Mouse (Mus musculus): ENCODE data around the gene Tmem252. TPM values are rescaled to one million over a fixed set of nuclear protein-coding genes. Genes with fewer than 3 reads are reported as not detected.

Gene Tmem252
- polyA plus RNA-seq, 1 experiment = not detected

- no peak overlapping the region for H3K4me3 ChIP-seq (ENCODE audit: insufficient read depth, low read depth, low read length)
- no peaks in the 10 kb centered on the region for H3K4me1 ChIP-seq (ENCODE audit: control insufficient read depth, insufficient read depth, low read length)
- no peak overlapping the region for H3K27ac ChIP-seq (ENCODE audit: insufficient read depth, low read depth, low read length)
- TF ChIP-seq POLR2A (IDR thresholded peaks at IDR 0.05; ENCODE audit: insufficient read depth, low read depth, low read length) = no peak
- 84% methylated on average over 8 of the region's 8 CpGs for WGBS
Observed at GRCm38 (mm10) chr19:24648016-24648415, 25.8 kb upstream of the Tmem252 start.

- no peak for TF ChIP-seq POLR2A (IDR thresholded peaks at IDR 0.05; ENCODE audit: insufficient read depth, low read depth, low read length)
- TF ChIP-seq CTCF (IDR thresholded peaks at IDR 0.05; ENCODE audit: insufficient read depth, low read depth, low read length) = no peak
- 73% methylated on average over 8 of the region's 8 CpGs for WGBS
Observed at GRCm38 (mm10) chr19:24650428-24650827, 23.4 kb upstream of the Tmem252 start.

GRCm38 (mm10) chr19:24651595-24651994 is 22.2 kb upstream of the Tmem252 start:
- Histone ChIP-seq H3K4me3 (ENCODE audit: insufficient read depth, low read depth, low read length) (no peak overlapping the region), H3K27ac (ENCODE audit: insufficient read depth, low read depth, low read length) (no peak overlapping the region), H3K4me1 (ENCODE audit: control insufficient read depth, insufficient read depth, low read length) (no peaks in the 10 kb centered on the region)
- TF ChIP-seq CTCF (IDR thresholded peaks at IDR 0.05; ENCODE audit: insufficient read depth, low read depth, low read length) = no peak
- TF ChIP-seq POLR2A (IDR thresholded peaks at IDR 0.05; ENCODE audit: insufficient read depth, low read depth, low read length) = no peak
- 59% methylated on average over 2 of the region's 2 CpGs for WGBS

More at GRCm38 (mm10) chr19:24650428-24650827, 23.4 kb upstream of the Tmem252 start:
- H3K27ac ChIP-seq (ENCODE audit: insufficient read depth, low read depth, low read length) = no peak overlapping the region
- H3K4me1 ChIP-seq (ENCODE audit: control insufficient read depth, insufficient read depth, low read length) = no peaks in the 10 kb centered on the region
- H3K4me3 ChIP-seq (ENCODE audit: insufficient read depth, low read depth, low read length) = no peak overlapping the region

GRCm38 (mm10) chr19:24652342-24653019 is 21.3 kb upstream of the Tmem252 start:
- no peak overlapping the region for H3K27ac ChIP-seq (ENCODE audit: insufficient read depth, low read depth, low read length)
- WGBS = 52% methylated on average over 6 of the region's 6 CpGs
- no peaks in the 10 kb centered on the region for H3K4me1 ChIP-seq (ENCODE audit: control insufficient read depth, insufficient read depth, low read length)
- H3K4me3 ChIP-seq (ENCODE audit: insufficient read depth, low read depth, low read length) = no peak overlapping the region
- TF ChIP-seq POLR2A (IDR thresholded peaks at IDR 0.05; ENCODE audit: insufficient read depth, low read depth, low read length) (no peak), CTCF (IDR thresholded peaks at IDR 0.05; ENCODE audit: insufficient read depth, low read depth, low read length) (no peak)

GRCm38 (mm10) chr19:24653230-24653799 is 20.5 kb upstream of the Tmem252 start:
- no peak for TF ChIP-seq CTCF (IDR thresholded peaks at IDR 0.05; ENCODE audit: insufficient read depth, low read depth, low read length)
- no peak for TF ChIP-seq POLR2A (IDR thresholded peaks at IDR 0.05; ENCODE audit: insufficient read depth, low read depth, low read length)
- no peak overlapping the region for H3K4me3 ChIP-seq (ENCODE audit: insufficient read depth, low read depth, low read length)
- 83% methylated on average over 9 of the region's 9 CpGs for WGBS
- no peak overlapping the region for H3K27ac ChIP-seq (ENCODE audit: insufficient read depth, low read depth, low read length)
- H3K4me1 ChIP-seq (ENCODE audit: control insufficient read depth, insufficient read depth, low read length) = no peaks in the 10 kb centered on the region

- Histone ChIP-seq H3K27ac (ENCODE audit: insufficient read depth, low read depth, low read length) (no peak overlapping the region), H3K4me3 (ENCODE audit: insufficient read depth, low read depth, low read length) (no peak overlapping the region), H3K4me1 (ENCODE audit: control insufficient read depth, insufficient read depth, low read length) (no peaks in the 10 kb centered on the region)
- WGBS = 70% methylated on average over 3 of the region's 3 CpGs
- TF ChIP-seq POLR2A (IDR thresholded peaks at IDR 0.05; ENCODE audit: insufficient read depth, low read depth, low read length) = no peak
- no peak for TF ChIP-seq CTCF (IDR thresholded peaks at IDR 0.05; ENCODE audit: insufficient read depth, low read depth, low read length)
Observed at GRCm38 (mm10) chr19:24656981-24657380, 16.8 kb upstream of the Tmem252 start.

GRCm38 (mm10) chr19:24662346-24662745 is 11.5 kb upstream of the Tmem252 start:
- 98% methylated on average over 2 of the region's 2 CpGs for WGBS
- Histone ChIP-seq H3K4me1 (ENCODE audit: control insufficient read depth, insufficient read depth, low read length) (no peaks in the 10 kb centered on the region), H3K4me3 (ENCODE audit: insufficient read depth, low read depth, low read length) (no peak overlapping the region), H3K27ac (ENCODE audit: insufficient read depth, low read depth, low read length) (no peak overlapping the region)
- TF ChIP-seq POLR2A (IDR thresholded peaks at IDR 0.05; ENCODE audit: insufficient read depth, low read depth, low read length) (no peak), CTCF (IDR thresholded peaks at IDR 0.05; ENCODE audit: insufficient read depth, low read depth, low read length) (no peak)

GRCm38 (mm10) chr19:24665771-24666170 is 8.0 kb upstream of the Tmem252 start:
- H3K27ac ChIP-seq (ENCODE audit: insufficient read depth, low read depth, low read length) = no peak overlapping the region
- H3K4me1 ChIP-seq (ENCODE audit: control insufficient read depth, insufficient read depth, low read length) = no peaks in the 10 kb centered on the region
- TF ChIP-seq CTCF (IDR thresholded peaks at IDR 0.05; ENCODE audit: insufficient read depth, low read depth, low read length) (no peak), POLR2A (IDR thresholded peaks at IDR 0.05; ENCODE audit: insufficient read depth, low read depth, low read length) (no peak)
- H3K4me3 ChIP-seq (ENCODE audit: insufficient read depth, low read depth, low read length) = no peak overlapping the region
- 68% methylated on average over 11 of the region's 11 CpGs for WGBS

- Histone ChIP-seq H3K4me1 (ENCODE audit: control insufficient read depth, insufficient read depth, low read length) (no peaks in the 10 kb centered on the region), H3K4me3 (ENCODE audit: insufficient read depth, low read depth, low read length) (no peak overlapping the region), H3K27ac (ENCODE audit: insufficient read depth, low read depth, low read length) (no peak overlapping the region)
- TF ChIP-seq CTCF (IDR thresholded peaks at IDR 0.05; ENCODE audit: insufficient read depth, low read depth, low read length) (no peak), POLR2A (IDR thresholded peaks at IDR 0.05; ENCODE audit: insufficient read depth, low read depth, low read length) (no peak)
- 70% methylated on average over 3 of the region's 3 CpGs for WGBS
Observed at GRCm38 (mm10) chr19:24667527-24667926, 6.3 kb upstream of the Tmem252 start.

All from olfactory bulb, adult 2 months (tissue).